Mouse (Mus musculus): Measurements from ENCODE around the gene Kap. TPM values are rescaled to one million over a fixed set of nuclear protein-coding genes. Genes with fewer than 3 reads are reported as not detected.

Kap gene
- polyA plus RNA-seq (2017; shearing (Covaris generic)), result not detected

GRCm38 (mm10) chr6:133853526-133853925, at the start of gene Kap:
Gene Kap, minus strand, starts transcription at chr6:133853762.

Other genes starting within 250 kb of the Kap start
- gene Etv6, start 181.9 kb upstream of the Kap start, polyA plus RNA-seq (2017; shearing (Covaris generic)), result 16.1 TPM

Measured in inflammation-experienced regulatory T-cells, adult 16 weeks (primary cell).